Mouse (Mus musculus): ENCODE results near the gene Tlr9.

Tlr9 gene

DNA sequence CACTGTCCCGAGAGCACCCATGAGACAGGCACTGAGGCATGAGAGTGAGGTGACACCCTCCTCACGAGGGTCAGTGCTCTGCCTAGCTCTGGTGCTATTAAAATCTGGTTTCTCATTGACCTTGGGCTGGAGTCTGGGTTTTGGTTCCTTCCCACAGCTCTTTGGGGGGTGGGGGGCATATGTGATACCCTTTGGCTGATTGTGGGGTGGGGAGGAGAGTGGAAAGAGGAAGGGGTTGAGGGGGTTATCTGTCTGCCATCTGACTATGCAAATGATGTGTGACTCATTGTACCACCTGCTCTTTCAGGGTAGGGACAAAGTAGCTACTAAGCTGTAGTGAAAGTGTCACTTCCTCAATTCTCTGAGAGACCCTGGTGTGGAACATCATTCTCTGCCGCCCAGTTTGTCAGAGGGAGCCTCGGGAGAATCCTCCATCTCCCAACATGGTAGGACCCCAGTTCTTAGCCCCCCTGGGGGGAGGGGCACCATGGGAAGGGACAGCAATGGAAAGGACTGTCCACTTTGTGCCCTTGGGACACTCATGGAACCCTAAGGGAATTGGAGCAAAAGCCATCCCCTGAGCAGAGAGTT lies at the start of gene Tlr9:
Tlr9 (plus strand) TSS at position 338 of the 591 bp plus-strand sequence.
- ATAC-seq (ENCODE audit: low TSS enrichment): no peak

DNA sequence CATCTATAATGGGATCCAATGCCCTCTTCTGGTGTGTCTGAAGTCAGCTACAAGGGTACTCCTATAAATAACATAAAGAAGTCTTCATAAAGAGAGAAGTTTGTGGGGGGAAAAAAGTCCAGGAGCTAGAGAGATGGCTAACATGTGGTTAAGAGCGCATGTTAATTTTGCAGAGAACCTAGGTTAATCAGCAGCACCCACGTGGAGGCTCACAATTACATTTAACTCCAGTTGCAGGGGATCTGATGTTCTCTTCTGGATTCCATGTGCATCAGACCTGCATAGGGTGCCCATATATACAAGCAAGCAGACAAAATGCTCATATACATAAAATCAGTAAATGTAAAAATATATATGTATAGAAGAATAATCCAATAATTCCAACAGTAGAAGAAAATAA lies 49.0 kb upstream of the Tlr9 start:
- no peak for ATAC-seq (ENCODE audit: low TSS enrichment)

DNA sequence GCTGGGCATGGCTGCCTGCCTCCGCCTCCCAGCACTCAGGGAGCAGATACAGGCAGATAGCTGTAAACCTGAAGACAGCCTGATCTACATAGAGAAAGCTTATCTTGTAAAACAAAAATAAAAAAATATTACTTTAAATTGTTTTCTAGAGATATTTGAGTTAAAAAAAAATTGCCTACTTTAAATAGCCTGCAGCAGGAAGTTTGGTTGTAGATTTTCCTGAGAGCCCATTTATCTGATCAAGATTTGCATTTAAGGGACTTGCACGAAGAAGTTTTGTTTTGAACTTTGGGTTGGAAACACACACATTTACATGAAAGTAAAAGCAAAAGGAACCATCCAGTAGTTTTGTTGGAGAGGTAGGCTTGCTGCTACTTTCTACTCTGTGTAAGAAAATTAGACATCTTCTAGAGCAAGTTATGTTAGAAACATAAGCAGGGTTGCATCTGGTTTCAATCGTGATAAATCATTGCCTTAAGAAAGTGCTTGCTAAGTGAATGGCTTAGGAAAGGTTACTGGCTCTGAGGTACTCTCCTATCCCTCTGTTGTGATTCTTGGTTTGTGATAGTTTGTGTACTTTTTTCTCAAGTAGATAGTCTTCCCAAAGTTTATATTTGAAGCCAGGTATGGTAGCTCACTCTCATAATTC lies 46.7 kb upstream of the Tlr9 start:
- ATAC-seq (ENCODE audit: low TSS enrichment): no peak

DNA sequence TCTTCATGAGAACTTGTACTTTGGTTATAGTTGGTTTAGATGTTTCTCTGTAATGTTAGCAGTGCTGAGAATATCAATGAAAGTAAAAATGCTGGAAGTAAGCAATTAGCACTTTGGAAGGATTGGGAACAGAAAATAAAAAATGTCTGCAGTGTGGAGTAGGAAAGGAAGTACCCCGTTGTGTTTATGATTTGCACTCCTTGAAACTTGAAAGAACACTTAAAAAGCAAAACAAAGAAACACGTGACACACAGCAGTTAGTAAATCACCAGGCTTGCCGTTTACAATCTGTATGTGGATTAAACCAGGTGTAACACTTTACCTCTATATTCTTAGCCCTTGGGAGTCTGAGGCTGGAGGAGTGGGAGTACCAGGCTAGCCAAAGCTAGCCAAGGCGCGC lies 45.6 kb upstream of the Tlr9 start:
- no peak for ATAC-seq (ENCODE audit: low TSS enrichment)

DNA sequence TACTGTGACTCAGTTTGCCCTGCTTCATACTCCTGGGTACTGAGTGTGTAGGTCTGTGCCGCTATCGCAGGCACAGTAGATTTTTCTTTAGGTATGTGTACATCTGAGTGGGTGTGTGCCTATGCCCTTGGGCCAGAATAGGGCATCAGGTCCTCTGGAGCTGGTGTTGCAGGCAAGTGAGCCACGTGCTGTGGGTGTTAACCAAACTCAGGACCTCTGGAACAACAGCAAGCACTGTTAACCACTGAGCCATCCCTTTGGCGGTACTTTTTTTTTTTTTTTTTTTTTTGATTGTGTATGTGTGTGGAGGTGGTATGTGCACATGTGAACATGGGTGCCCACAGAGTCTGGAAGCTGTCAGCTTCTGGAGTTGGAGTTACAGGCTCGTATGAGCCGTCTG lies 44.6 kb upstream of the Tlr9 start:
- no peak for ATAC-seq (ENCODE audit: low TSS enrichment)

DNA sequence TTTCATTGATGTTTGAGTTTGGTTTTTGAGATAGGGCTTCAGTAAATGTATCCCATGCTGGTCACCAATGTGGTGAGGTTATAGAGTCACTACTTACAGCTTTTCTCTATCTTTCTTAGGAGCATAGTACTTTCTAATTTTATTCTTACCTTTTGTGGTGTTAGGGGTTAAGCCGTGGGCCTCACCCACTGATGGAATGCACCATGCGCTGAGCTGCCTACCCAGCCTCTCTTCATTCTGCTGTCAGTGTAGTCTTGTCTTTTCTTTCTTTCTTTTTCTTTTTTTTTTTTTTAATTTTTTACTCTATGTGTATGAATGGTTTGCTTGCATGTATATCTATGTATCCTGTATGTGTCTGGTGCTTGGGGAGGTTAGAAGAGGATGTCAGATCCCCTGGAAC lies 42.9 kb upstream of the Tlr9 start:
- no peak for ATAC-seq (ENCODE audit: low TSS enrichment)

DNA sequence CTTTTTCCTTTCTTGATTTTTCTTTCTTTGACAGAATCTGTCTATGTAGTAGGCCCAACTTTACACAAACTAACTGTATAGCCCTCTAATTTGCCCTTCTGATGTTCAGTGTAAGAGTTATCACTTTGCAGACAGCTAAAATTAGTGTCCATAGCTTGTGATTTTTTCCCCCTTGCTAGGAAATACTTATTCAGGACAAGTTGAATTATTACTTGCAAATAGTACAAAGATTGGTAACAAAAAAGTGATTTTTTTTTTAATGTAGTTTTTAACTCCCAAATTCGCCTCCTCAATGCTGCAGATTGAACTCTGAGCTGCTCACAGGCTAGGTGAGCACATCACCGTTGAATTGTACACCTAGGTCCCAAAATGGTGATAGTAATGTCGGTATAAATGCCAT lies 42.4 kb upstream of the Tlr9 start:
- ATAC-seq (ENCODE audit: low TSS enrichment): no peak

DNA sequence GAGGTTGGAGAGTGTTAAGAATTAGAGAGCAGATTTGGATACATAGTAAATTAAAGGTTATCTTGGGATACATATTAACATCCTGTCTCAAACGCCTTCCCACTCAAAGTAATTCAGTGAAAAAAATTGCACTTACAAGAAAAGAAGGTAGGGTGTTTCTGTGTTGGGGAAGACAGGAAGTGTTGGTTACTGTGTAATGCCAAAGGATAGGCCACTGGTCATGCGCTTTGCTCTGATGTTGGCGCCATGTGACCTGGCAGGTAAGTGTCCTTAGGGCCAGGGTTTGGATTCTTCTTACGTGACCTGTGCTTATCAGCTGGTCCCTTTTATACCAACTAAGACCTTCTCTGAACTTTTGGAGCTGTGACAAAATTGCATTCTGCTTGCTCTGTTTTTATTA lies 40.3 kb upstream of the Tlr9 start:
- no peak for ATAC-seq (ENCODE audit: low TSS enrichment)

DNA sequence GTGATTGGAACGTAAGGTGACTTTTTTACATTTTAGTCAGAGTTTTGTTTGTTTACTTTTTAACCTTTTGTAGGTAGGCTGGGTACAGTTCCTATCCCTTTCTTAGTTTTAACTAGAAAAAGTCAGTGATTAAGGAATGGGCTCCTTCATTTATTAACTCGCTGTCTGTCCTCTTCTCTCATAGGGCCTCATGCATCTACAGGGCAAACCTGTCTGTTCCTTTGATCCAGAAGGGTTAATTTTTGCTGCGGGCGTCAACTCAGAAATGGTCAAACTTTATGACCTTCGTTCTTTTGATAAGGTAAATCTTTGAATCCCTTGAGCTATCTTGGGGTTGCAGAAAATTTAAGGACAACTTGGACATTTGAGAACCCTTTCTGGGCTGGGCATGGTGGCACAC lies 38.4 kb upstream of the Tlr9 start:
- no peak for ATAC-seq (ENCODE audit: low TSS enrichment)

DNA sequence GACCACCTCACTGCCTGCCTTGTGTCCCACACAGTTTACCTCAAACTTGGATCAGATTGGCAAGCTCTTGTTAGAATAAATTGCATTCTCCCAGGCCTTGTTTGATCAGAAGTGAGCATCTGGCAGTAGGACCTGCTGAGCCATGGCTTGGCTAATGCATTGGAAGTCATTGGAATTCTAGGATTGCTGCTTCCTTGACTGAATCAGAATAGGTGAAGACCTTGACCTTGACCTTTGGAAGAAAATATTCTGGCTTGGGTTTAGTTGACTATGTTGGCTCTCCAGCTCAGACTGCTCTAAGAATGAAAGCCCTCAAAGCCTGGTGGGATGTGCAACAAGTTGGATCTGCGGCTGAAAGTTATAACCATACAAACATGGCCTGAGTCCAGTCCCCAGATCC lies 31.0 kb upstream of the Tlr9 start:
- no peak for ATAC-seq (ENCODE audit: low TSS enrichment)

DNA sequence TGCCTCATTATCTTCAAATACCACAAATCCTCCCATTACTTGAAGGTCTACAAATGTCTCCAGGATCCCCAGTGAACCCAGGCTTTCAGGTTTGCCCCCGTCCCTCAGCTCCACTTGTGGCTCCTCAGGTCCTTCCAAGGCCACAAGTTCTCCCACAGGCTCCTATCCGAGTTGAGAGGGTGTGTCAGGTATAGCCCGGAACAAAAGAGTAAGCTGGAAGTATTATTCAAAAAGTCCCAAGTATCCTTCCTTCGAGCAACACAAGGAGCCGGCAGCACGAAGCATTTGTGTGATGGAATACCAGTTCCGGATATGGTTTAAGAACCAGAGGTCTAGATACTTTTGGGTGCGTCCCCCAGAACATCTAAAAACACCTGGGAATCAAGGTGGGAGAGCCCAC lies 30.4 kb upstream of the Tlr9 start:
- no peak for ATAC-seq (ENCODE audit: low TSS enrichment)

DNA sequence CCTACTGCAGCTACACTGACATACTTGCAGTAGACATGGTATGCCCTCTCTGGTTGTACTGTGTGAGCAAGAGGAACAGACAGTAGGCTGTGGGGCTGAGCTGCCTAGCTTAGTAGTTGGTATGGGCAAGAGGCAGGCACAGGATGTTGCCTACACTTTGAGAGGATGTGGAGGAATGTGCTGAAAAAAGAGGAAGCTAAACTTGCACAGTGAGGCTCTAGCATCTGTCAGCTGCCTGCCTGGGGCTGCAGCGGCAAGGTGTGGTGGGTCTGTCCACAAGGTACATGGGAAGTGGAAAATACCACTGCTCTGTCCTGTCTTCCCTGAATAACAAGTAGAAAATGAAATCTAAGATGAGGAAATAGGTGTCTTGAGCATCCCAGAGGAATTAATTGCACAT lies 29.4 kb upstream of the Tlr9 start:
- ATAC-seq (ENCODE audit: low TSS enrichment): peak; percentile 79

DNA sequence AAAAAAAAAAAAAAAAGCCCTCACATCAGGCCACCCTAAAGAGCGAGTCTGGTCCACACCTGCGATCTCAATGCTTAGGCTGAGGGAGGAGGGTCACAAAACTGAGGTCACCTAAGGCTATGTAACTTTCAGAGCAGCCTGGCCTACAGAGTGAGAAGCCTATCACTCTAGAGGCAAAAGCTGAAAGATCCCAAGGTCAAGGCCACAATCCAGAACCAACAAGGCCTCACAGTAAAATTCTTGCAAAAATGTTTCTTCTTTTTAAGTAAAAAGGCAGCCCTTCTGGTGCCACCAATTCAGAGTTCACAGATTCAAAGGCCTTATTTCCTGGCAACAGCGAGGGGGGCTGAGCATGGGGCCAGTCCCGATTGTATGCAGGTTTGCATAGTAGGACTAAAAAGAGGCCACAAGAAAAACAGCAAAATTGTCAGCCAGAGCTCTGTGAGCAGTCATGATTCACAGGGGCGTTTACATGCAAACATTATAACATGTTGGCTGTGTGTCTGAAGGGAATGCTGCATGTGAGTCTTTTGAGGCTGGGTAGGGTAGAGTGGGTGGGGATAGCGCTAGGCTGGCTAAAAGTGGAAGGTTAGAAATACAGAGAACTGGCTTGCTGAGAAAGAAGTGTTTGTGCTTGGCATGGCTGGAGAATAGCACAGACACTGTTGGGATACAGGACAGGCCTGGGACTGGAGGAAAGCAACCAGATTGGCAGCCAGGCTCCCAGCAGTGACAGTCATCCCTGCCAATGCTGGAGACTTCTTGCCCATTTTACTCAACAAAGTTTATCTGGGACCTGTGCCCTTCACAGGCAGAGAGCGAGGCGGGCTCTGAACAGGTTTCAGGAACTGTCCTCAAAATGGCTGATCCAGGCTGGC lies 28.2 kb upstream of the Tlr9 start:
- peak; percentile 32 for ATAC-seq (ENCODE audit: low TSS enrichment)

DNA sequence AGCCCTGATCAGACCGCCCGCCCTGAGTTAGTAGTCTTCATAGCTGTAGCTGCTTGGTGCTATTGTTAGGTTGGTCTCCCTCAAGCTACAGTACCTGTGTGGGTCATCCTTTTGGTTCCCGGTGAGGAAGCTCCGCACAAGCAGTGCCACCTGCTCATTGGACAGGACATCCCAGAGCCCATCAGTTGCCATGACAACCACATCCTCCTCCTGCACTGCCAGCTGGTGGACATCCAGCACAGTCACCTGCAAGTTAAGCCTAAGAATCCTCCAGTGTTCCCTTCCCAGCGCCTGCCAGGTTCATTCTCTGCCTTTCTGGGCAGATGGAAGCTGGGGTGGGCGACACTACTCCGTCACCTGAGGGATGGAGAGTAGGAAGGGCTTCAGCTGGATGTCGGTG lies 26.7 kb upstream of the Tlr9 start:
- ATAC-seq (ENCODE audit: low TSS enrichment): peak; percentile 17

DNA sequence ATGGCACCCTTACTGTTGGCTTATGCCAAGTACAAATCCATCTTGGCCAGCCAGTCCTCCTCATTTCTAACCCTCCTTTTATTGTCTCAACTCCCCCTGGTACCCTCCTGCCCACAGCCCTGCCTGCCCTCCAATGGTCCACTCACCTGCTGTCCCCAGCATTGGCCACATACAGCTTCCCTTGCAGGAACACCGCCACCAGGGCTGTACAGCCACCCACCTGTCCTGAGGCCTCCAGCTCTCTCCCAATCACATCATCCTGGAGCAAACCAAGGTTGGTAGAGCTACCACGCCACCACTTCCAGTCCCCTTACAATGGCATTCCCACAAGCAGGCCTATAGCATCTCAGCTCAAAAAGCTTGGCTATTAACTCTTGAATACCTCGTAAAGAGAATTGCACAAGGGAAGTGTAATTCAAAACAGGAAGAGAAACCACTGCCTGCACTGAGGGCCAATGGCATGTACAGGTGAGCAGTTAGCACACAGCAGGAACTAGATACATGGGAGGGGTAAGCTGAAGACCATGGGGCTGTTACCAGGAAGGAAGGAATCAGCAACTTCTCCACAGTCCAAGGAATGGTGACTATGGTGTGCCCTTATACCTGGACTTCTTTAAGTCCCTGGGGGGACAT lies 25.2 kb upstream of the Tlr9 start:
- no peak for ATAC-seq (ENCODE audit: low TSS enrichment)

DNA sequence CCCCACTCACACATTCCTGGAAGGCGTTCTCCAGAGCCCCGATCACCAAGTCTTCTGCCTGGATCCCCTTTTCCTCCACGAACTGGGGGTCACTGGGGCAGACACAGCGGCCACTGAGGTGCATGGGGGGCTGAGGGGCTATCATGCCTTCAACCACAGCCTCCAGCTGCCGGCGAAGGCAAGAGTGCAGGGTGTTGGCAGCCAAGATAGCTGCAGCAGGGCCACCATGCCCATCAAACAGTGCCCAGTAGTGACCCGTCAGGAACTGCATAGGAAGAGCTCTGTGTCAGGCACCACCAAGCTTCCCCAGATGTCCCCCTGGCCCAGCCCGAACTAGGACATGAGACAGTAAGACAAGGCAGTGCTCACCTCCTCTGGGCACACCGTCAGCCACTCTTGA lies 24.7 kb upstream of the Tlr9 start:
- ATAC-seq (ENCODE audit: low TSS enrichment): no peak

DNA sequence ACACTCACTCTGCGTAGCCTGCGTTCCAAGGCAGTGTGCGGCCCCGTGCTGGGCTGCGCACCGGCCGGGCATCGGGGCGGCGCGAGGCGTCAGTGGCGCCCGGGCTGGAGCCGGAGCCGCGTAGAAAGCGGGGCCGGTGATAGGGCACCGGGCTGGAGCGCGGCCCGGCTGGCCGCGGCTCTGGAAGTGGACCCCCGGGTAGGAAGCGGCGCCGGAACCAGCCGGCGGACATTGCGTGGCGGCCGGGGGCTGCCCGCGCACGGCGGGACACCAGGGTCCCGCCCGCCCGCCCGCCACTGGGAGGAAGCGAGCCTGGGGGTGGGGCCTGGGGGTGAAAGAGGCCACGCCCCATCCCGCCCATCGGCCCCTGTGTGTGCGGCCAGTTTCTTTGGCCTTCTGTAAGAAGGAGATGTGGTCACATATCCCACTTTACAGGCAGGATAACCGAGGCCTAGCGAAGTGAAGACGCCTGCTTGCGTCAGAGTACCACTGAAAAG lies 23.4 kb upstream of the Tlr9 start:
- ATAC-seq (ENCODE audit: low TSS enrichment): no peak

DNA sequence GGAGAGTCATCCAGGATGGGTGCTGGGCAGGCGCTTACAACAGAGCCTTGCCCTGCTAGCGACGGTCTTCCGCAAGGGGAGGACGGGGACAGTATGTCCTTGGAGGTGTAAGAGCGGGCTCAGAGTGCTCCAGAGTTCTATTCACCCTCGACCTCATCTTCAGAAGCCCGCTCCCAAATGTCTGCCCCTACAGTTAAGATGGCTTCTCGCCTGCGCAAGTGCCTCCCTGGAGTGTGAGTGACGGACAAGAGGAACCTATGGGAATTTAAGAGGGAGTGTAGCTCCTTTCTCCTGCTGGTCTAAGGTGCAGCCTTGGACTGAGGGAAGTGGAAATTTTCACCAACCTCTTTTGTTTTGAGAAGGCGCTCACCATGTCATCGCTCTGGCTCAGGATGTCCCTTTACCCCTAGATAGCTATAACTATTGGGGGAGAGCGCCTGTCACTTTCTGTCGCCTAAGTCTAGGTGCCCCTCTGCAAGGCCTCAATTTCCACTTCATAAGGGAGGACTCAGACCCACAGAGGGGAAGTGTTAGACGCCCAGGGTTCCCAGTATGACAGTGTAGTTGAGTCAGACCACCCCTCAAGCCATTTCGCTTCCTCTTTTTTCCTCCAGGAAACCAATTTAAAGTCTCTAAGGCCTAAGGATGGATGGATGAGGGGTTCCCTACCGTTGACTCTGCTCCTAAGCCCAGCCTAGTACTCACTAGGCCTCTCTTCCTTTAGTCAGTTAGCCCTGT lies 22.7 kb upstream of the Tlr9 start, which contains the start of gene Ppm1m:
Ppm1m (minus strand) TSS at position 212 of the 738 bp plus-strand sequence.
- no peak for ATAC-seq (ENCODE audit: low TSS enrichment)

DNA sequence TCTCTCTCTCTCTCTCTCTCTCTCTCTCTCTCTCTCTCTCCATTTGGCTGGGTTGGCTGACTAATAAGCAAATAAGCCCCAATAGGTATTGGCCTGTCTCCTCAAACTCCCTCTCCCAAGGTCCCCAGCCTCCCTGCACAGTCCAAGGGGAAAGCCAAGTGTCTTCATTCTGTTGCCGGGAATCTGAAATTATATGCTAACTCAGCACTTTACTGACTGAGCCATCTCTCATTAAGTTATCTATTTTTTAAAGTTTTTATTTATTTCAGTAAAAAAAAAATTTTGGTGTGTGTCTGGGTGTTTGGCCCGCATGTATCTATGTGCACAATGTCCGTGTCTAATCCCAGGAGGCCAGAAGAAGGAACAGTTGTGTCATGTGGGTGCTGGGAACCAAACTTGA lies 20.5 kb upstream of the Tlr9 start:
- ATAC-seq (ENCODE audit: low TSS enrichment): no peak

DNA sequence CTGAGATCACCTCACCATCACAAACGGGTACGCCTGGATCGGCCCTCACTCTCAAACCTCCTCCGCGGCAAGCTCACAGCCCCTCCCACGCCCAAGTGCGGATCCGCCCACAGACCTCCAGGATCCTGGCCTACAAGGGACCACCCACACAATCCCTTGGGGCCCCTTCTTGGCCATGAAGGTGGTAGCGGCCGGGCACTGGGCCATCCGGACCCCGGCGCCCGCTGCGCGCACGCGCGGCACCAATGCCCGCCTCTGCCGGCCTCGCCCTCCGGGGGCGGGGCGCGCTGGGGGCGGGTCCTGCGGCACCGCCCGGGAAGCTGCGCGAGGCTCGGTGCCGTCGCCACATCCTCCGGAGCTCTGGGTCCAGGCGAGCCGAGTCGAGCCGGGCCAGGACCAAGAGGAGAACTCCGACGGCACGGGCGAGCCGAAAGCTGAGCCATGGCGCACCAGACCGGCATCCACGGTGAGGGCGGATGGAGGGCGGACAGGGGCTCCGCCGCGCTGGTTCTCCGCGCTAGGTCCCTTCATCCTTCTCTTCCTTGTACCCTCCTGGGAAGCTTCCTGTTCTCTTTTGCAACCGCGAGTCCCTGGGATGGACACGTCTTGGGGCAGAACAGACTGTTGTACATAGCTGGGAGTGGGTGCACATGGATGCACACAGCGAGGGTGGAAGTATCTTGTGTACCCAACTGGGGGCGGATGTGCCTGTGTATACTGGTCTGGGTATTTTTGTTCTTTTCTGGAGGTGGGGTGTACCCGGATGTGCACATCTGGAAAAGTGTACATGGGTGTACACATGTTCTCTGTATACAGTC lies 19.4 kb upstream of the Tlr9 start, which contains the start of gene Twf2:
Twf2 (plus strand) TSS at position 290 of the 818 bp plus-strand sequence.
- peak; percentile 58 for ATAC-seq (ENCODE audit: low TSS enrichment)

Data from frontal cortex, adult (tissue).